Mouse (Mus musculus): ENCODE data around the gene Acrbp. TPM values are rescaled to one million over a fixed set of nuclear protein-coding genes. Genes with fewer than 3 reads are reported as not detected.
A peak's percentile ranks its signal among the peaks of the same experiment; 100 is the strongest.

The Acrbp gene
- polyA plus RNA-seq, 1 experiment from 2014 or later: 21.5 TPM

- Histone ChIP-seq H3K9ac (replicated peaks) (peak overlapping the region; percentile 6; the same call in 1 of the 2 replicates), H3K9me3 (replicated peaks) (no peaks in the 10 kb centered on the region), H3K4me3 (replicated peaks) (no peak overlapping the region), H3K4me2 (no peak overlapping the region), H3K36me3 (no peaks in the 10 kb centered on the region), H3K27ac (replicated peaks) (peak overlapping the region; percentile 80), H3K27me3 (replicated peaks) (no peaks in the 10 kb centered on the region), H3K4me1 (peaks cover 15% of the 10 kb centered on the region)
- ATAC-seq (ENCODE audit: low FRiP score): peak; percentile 75
- 69% methylated on average over 18 of the region's 18 CpGs for WGBS
These were observed 21.8 kb downstream of the Acrbp start for GRCm38 (mm10) chr6:125071170-125071895.

- H3K27me3 ChIP-seq (replicated peaks): no peaks in the 10 kb centered on the region
- H3K9ac ChIP-seq (replicated peaks): peak overlapping the region; percentile 6; the same call in 1 of the 2 replicates
- H3K4me3 ChIP-seq (replicated peaks): no peak overlapping the region
- H3K4me2 ChIP-seq: no peak overlapping the region
- peak overlapping the region; percentile 80 for H3K27ac ChIP-seq (replicated peaks)
- ATAC-seq (ENCODE audit: low FRiP score): peak; percentile 74
- 12% methylated on average over 2 of the region's 2 CpGs for WGBS
- H3K4me1 ChIP-seq: peaks cover 15% of the 10 kb centered on the region
- H3K36me3 ChIP-seq: no peaks in the 10 kb centered on the region
- H3K9me3 ChIP-seq (replicated peaks): no peaks in the 10 kb centered on the region
These were observed 22.4 kb downstream of the Acrbp start for GRCm38 (mm10) chr6:125071896-125072279.

GRCm38 (mm10) chr6:125073825-125074224 lies 24.3 kb downstream of the Acrbp start:
- no peak overlapping the region for H3K4me3 ChIP-seq (replicated peaks)

DNA sequence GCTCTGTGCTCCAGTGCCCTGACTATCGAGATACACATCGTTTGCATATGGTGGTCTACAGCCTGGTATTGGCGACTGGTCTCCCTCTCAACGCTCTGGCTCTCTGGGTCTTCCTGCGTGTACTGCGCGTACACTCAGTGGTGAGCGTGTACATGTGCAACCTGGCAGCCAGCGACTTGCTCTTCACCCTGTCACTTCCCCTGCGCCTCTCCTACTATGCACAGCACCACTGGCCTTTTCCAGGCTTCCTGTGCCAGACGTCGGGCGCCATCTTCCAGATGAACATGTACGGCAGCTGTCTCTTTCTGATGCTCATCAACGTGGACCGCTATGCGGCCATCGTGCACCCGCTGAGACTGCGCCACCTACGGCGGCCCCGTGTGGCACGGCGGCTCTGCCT lies 31.9 kb downstream of the Acrbp start:
- ATAC-seq (ENCODE audit: low FRiP score): peak; percentile 29
- WGBS: 24% methylated on average over 25 of the region's 25 CpGs
- Histone ChIP-seq H3K4me2 (peak overlapping the region; percentile 66), H3K9me3 (replicated peaks) (no peaks in the 10 kb centered on the region), H3K9ac (replicated peaks) (peak overlapping the region; percentile 48; the same call in 1 of the 2 replicates), H3K36me3 (no peaks in the 10 kb centered on the region), H3K4me3 (replicated peaks) (peak overlapping the region; percentile 42), H3K4me1 (peaks cover 15% of the 10 kb centered on the region), H3K27ac (replicated peaks) (peak overlapping the region; percentile 88), H3K27me3 (replicated peaks) (no peaks in the 10 kb centered on the region)

More at GRCm38 (mm10) chr6:125073825-125074224, 24.3 kb downstream of the Acrbp start:
- no peaks in the 10 kb centered on the region for H3K27me3 ChIP-seq (replicated peaks)
- no peak overlapping the region for H3K9ac ChIP-seq (replicated peaks)
- no peaks in the 10 kb centered on the region for H3K36me3 ChIP-seq
- peaks cover 15% of the 10 kb centered on the region for H3K4me1 ChIP-seq
- no peak overlapping the region for H3K27ac ChIP-seq (replicated peaks)
- H3K9me3 ChIP-seq (replicated peaks): no peaks in the 10 kb centered on the region
- WGBS: 68% methylated on average over 8 of the region's 8 CpGs
- no peak overlapping the region for H3K4me2 ChIP-seq
- ATAC-seq (ENCODE audit: low FRiP score): no peak

GRCm38 (mm10) chr6:125081797-125082560 lies 32.5 kb downstream of the Acrbp start:
- Histone ChIP-seq H3K27ac (replicated peaks) (peak overlapping the region; percentile 88), H3K27me3 (replicated peaks) (no peaks in the 10 kb centered on the region), H3K4me1 (peaks cover 15% of the 10 kb centered on the region), H3K4me2 (peak overlapping the region; percentile 66), H3K4me3 (replicated peaks) (peak overlapping the region; percentile 42), H3K9ac (replicated peaks) (peak overlapping the region; percentile 48; the same call in 1 of the 2 replicates), H3K9me3 (replicated peaks) (no peaks in the 10 kb centered on the region), H3K36me3 (no peaks in the 10 kb centered on the region)
- WGBS: 21% methylated on average over 45 of the region's 45 CpGs
- peak; percentile 93 for ATAC-seq (ENCODE audit: low FRiP score)

GRCm38 (mm10) chr6:125082801-125083386 lies 33.4 kb downstream of the Acrbp start:
- H3K9me3 ChIP-seq (replicated peaks): no peaks in the 10 kb centered on the region
- ATAC-seq (ENCODE audit: low FRiP score): no peak
- H3K27me3 ChIP-seq (replicated peaks): no peaks in the 10 kb centered on the region
- no peak overlapping the region for H3K27ac ChIP-seq (replicated peaks)
- WGBS: 91% methylated on average over 7 of the region's 7 CpGs
- no peak overlapping the region for H3K9ac ChIP-seq (replicated peaks)
- no peak overlapping the region for H3K4me3 ChIP-seq (replicated peaks)
- peaks cover 15% of the 10 kb centered on the region for H3K4me1 ChIP-seq
- no peaks in the 10 kb centered on the region for H3K36me3 ChIP-seq
- H3K4me2 ChIP-seq: no peak overlapping the region

- H3K36me3 ChIP-seq: no peaks in the 10 kb centered on the region
- H3K27ac ChIP-seq (replicated peaks): 0 out of 2 replicates have a peak overlapping the region, but pooled peaks have one; percentile 42
- no peak overlapping the region for H3K9ac ChIP-seq (replicated peaks)
- 2% methylated on average over 4 of the region's 4 CpGs for WGBS
- peaks cover 27% of the 10 kb centered on the region for H3K4me1 ChIP-seq
- H3K4me3 ChIP-seq (replicated peaks): no peak overlapping the region
- no peak overlapping the region for H3K4me2 ChIP-seq
- H3K27me3 ChIP-seq (replicated peaks): no peaks in the 10 kb centered on the region
- no peak for ATAC-seq (ENCODE audit: low FRiP score)
- no peaks in the 10 kb centered on the region for H3K9me3 ChIP-seq (replicated peaks)
These were observed 34.9 kb downstream of the Acrbp start for GRCm38 (mm10) chr6:125084424-125084823.

DNA sequence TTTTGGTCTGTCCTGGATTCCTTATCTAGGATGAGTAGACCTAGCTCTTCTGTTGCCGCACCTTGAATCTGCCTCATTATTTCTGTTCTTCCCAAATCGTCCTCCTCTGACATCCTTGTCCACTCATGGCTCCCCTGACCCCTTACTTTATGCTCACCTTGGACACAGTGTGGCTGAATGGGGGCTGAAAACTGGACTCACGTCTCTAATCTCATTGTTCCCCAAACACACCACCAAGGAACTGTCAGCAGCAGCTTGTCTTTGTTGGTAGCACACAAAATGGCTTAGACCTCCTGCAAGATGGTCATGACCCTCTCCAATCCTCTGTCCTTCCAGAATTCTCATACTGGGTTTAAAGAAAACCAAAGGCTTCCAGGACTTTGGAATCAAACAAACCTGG lies 38.4 kb downstream of the Acrbp start:
- no peak overlapping the region for H3K4me3 ChIP-seq (replicated peaks)
- H3K9me3 ChIP-seq (replicated peaks): no peaks in the 10 kb centered on the region
- no peak overlapping the region for H3K4me2 ChIP-seq
- no peaks in the 10 kb centered on the region for H3K27me3 ChIP-seq (replicated peaks)
- no peak overlapping the region for H3K9ac ChIP-seq (replicated peaks)
- 80% methylated on average over 3 of the region's 3 CpGs for WGBS
- no peaks in the 10 kb centered on the region for H3K36me3 ChIP-seq
- peak overlapping the region; percentile 90 for H3K27ac ChIP-seq (replicated peaks)
- ATAC-seq (ENCODE audit: low FRiP score): no peak
- H3K4me1 ChIP-seq: peaks cover 31% of the 10 kb centered on the region

DNA sequence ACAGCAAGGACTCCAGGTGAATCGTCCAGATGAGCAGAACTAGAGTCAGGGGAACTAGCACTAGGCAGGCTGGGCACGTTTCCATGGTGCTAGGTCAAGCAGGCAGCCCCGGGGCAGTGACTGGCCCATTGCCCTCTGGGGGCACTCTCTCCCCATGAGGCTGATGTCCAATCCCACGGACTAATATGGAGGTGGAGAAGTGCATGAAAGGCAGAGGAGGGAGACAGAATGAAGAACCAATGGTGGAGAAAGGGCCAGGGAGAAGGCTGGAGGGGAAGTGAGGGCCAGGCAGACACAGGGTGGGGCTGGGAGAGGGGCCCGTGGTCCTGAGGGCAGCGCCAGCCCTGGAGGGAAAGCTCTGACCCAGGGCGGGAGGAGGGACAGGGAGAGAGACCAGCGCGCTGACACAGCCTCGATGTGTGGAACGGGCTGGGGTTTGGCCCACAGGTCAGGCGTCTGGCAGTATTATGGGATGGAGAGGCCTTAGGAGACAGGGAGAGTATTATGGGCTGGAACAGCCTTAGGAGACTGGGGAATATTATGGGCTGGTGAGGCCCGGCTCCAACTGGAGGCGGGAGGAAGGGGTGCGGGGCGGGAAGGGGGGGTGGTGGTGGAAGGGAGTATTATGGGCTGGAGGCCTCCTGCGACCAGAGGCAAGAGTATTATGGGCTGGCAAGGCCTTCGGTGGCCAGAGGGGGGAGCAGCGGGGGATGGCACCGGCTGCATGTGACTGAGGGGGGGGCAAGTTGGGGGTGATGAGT lies 39.3 kb downstream of the Acrbp start:
- ATAC-seq (ENCODE audit: low FRiP score): peak; percentile 83
- H3K9me3 ChIP-seq (replicated peaks): no peaks in the 10 kb centered on the region
- H3K4me1 ChIP-seq: peaks cover 31% of the 10 kb centered on the region
- H3K4me3 ChIP-seq (replicated peaks): no peak overlapping the region
- H3K27ac ChIP-seq (replicated peaks): peak overlapping the region; percentile 90
- H3K36me3 ChIP-seq: no peaks in the 10 kb centered on the region
- 2% methylated on average over 20 of the region's 20 CpGs for WGBS
- 0 out of 2 replicates have a peak overlapping the region, but pooled peaks have one; percentile 18 for H3K9ac ChIP-seq (replicated peaks)
- no peaks in the 10 kb centered on the region for H3K27me3 ChIP-seq (replicated peaks)
- H3K4me2 ChIP-seq: peak overlapping the region; percentile 53

DNA sequence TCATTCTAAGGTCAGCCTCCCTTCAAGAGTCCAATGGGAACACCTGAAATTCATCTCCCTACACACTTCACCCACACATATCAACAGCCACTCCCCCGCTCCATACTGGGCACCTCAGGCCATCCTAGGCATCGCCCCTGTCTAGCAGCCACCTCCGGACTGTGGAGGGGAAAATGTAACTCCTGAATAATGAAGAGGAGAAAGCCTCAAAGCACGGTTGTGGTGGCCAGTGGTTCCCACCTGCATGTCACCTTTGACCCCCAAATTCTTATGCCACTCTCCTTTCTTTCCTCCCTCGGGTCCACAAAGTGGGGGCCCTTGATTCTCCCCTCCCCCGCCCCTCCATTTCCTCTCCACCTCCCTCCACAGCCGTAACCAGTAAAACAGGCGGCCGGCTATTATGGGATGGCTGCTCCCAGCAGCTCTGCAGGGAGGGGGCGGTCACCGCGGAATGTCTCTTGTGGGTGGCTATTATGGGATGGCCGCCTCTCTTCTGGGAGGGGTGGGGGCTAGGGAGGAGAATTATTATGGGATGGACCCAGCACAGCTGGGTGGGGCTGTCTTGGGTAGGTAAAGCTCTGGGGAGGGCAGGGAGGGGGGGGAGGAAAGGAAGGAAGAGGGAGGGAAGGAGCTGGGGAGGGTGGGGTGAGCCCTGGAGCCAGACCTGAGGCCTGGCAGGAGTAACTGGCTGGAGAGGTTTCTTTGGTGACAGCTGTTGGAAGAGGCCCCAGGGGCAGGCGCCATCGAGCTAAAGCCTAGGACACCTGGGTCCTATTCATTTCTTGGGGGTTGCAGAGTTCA lies 40.2 kb downstream of the Acrbp start:
- peak overlapping the region; percentile 13; the same call in 1 of the 2 replicates for H3K4me3 ChIP-seq (replicated peaks)
- no peaks in the 10 kb centered on the region for H3K27me3 ChIP-seq (replicated peaks)
- H3K9ac ChIP-seq (replicated peaks): peak overlapping the region; percentile 40; the same call in 1 of the 2 replicates
- WGBS: under 1% methylated on average over 15 of the region's 15 CpGs
- peak overlapping the region; percentile 53 for H3K4me2 ChIP-seq
- peak; percentile 76 for ATAC-seq (ENCODE audit: low FRiP score)
- peaks cover 27% of the 10 kb centered on the region for H3K4me1 ChIP-seq
- peak overlapping the region; percentile 90 for H3K27ac ChIP-seq (replicated peaks)
- H3K9me3 ChIP-seq (replicated peaks): no peaks in the 10 kb centered on the region
- no peaks in the 10 kb centered on the region for H3K36me3 ChIP-seq
